Mouse (Mus musculus) thymus, adult 18-20 months (tissue): ENCODE measurements around the gene Mrrf.
"Not testable (repeated sequence)": the region's sequence is repeated elsewhere in the genome, so short reads cannot be mapped to it uniquely, and the experiment has no call there.

Source experiments
- DNase-seq, 2 experiments: peaks; one replicate each; pipeline ENCODE4 v3.0.0; 2022; ENCODE audit warnings: mixed read lengths in 2 of 2

Gene Mrrf

DNA sequence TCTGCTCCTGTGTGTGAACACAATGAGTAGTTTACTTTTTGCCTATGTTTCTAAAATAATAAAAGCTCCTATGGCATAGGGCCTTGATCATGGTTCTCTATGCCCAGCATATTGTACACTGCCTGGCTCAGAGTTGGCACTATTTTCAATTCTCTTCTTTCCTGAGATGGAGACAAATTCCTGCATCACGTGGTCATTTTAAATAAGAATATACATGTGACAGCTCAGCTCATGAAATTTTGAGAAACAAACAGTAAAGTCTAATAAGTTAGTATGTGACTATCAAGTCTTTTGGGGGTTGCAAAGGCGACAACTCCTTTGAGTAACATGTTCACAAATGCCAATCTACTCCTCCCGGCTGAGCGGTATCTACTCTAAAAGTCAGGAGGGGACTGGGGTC, 302 bp upstream of the Mrrf start:
- DNase-seq: no peak

DNA sequence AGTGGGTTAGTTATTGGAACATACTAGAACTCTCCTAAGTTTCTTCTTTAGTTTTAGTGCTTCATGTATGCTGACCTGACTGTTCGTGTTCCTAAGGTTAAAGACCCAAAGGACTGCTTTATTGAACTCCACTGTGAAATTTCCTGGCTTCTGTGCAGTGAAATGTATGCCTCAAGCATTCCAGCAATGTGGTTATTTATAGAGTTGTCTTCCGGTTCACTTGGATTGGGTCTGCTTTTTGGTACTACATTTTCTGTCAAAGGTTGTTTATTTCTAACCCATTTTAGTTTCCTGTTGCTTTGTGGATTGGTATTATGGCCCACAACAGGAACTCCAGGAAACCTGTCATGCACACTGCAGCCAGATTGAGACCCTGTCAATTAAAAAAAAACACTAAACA, 2.9 kb downstream of the Mrrf start:
- no peak for DNase-seq

DNA sequence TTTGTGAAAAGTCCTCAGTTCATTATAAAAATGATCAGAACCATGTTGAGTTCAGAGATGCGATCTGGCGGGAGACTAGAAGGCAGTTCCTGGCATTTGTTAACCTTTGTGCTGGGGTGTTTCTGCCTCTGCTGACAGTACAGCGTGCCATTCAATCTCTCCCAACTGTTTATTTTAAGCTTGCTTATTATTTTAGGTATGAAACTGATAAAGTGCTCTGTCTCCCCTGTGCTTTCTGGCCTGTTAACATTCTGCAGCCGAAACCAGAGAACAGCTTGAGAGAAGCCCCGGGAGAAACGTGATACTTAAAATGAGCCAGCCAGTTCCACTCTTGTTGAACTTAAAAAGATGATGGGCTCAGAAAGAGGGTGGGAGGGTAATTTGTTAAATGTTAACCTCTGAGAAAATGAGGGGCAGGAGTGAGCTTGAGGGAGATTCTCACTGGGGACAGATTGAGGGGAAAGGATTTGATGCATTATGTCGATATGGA, 12.7 kb downstream of the Mrrf start:
- DNase-seq: no peak

DNA sequence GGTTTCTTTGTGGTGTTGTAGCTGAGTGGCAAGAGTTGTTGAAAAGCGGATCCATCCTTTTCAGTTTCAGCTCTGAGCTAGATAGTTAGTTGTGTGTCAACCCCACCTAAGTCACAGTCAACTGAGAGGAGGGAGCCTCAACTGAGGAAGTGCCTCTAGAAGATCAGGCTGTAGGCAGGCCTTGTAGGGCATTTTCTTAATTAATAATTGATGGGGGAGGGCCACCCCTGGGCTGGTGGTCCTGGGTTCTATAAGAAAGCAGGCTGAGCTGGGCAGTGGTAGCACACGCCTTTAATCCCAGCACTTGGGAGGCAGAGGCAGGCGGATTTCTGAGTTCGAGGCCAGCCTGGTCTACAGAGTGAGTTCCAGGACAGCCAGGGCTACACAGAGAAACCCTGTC, 16.2 kb downstream of the Mrrf start:
- not testable (repeated sequence) for DNase-seq

DNA sequence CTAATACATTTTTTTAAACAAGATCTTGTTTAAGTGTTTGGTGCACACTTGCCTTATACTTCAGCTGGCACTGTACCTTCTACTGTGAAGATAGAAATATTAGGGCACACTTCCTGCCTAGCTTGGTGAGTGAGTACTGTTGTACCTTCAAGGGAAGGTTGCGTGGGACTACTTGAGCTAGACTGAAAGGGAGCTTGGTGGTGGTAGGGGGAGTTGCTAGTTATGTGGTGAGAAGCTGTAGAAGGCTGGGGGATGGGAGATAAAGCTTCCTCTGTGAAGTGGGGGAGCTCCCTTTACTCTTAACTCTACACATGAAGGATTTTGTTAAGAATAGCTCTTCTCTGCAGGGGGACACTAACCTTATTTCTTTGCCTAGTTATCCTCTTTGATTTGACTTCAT, 21.3 kb downstream of the Mrrf start:
- no peak for DNase-seq

DNA sequence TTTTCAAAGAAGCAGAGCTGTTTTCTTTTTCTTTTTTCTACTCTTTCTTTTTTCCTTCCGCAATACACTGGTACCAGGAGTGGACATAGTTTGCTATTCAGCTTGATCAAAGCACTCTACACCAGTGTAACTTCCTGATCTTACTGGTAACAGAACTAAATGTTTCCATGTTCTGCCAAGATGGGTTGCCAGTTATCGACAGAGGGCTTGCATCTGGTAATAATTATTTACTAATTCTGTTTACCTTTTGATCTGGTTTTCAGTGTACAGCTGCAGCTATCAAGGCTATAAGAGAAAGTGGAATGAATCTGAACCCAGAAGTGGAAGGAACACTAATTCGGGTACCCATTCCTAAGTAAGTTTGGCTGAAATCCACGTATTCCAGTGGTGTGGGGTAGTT, 23.1 kb downstream of the Mrrf start:
- DNase-seq: no peak

DNA sequence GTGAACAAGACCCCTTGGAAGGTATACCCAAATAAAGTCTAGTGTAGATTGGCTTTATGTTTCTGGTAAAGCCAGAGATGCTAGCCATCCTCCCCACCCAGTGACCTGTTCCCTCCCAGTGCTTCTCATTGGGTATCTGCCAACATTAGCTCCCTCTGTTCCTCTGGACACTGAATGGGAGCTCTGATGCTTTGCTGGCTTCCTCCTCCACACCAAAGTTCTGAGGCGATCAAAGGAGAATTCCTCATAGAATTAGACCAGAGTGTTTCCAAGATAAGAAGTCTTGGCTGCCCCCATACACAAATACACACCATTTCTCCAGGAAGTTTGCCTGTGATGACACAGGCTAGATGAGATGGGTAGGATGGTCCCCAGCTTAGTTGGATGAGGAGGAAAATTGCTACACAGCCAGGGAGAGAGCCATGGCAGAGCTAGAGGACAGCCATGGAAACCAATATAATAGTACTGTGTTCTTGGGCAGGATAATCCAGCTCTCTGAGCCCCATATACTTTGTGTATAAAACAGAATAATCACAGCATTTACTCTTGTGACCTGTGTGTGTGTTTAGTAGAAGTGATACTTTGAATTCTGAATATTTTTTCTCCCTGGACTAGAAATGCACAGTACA, 31.9 kb downstream of the Mrrf start:
- DNase-seq: no peak

DNA sequence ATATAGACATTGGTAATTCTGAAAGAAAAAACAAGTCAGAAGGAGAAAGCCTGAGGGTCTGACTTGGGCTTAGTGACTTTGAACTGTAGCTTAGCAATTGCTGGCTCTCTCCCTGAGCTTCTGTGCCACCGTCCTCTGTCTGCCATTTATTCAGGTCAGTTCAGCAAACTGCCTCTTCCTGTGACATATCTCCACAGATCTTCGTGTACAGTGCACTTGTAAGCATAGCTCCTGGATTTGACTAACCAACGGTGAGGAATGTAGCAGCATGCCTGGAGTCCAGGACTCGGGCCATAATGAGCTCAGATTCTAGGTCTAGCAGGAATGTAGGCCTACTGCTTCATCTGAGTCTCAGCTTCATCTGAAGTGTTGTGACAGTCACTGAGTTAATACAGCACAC, 33.0 kb downstream of the Mrrf start:
- DNase-seq: no peak

DNA sequence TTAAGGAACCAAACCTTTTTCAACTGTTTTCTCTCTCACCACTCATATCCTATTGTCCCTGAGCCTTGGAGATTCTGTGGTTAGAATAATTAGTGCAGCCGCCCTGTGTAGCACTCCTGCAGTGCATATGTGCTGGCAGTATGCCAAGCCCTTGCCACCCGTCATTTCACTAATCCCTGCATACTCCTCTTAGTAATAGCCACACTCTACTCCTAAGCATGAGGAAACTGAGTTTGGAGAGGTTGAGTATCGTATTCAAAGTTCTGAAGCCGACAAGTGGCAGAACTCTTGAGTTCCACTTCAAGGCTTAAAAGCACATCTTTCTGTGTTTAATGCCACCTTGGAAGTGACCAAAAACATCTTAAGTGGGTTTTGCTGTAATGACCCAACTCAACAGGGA, 35.9 kb downstream of the Mrrf start:
- DNase-seq: no peak

DNA sequence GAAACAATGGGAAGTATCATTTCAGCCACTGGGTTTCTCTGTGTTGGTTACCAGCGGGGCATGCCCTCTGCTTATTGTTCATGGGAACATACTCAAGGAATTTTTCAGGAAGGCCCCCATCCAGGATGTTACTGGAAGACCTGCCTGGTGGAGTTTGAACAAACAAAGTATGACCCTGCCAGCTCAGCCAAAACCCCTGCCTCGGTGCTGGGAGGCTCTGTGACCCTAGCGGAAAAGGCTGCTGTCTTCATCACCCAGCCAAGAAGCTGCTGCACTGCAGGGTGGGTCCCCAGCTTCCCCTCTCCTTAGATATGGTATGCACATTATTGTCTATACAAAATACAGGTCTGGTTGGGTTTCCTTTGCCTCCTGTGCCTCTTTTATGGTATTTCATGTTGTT, 36.4 kb downstream of the Mrrf start:
- no peak for DNase-seq

DNA sequence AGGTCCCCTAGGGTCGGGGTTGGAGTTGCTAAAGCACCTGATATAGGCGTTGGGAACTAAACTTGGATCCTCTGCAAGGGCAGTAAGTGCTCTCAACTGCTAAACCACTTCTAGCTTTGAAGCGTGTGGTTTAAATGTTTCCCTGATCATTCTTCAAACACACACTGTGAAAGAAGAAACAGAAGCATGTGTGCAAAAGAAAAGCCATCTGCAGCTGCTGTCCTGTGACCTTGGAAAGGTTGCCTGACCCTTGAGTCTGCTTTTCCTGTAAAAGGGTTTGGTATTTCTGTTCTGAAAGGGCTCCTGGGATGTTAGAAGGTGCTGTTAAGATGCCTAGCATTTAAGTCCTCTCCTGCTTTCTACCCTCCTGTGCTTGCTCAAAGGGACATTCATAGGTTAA, 43.3 kb downstream of the Mrrf start:
- no peak for DNase-seq

DNA sequence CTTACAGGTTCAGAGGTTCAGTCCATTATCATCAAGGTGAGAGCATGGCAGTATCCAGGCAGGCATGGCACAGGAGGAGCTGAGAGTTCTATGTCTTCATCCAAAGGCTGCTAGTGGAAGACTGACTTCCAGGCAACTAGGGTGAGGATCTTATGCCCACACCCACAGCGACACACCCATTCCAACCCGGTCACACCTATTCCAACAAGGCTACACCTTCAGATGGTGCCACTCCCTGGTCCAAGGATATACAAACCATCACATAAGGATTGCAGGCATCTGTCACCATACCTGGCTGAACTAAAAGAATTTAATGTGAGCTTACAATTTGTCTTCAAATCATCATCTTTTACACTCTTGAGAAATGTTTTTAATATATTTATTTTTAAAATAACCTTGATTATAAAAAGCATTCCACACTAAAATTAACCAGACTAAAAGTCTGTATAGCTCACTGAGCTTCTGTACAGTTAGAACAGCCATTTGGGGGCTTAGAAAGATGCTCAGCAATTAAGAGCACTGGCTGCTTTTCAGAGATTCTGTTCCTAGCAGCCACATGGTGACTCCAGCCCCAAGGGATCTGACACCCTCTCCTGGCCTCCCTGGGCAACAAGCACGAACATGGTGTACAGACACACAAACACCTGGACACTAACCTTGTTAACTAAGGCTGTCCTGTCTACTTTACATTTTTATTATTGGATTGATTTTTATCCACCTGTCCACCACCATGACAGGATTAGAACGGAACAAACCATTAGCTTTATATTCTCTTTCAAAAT, 45.6 kb downstream of the Mrrf start:
- not testable (repeated sequence) for DNase-seq

DNA sequence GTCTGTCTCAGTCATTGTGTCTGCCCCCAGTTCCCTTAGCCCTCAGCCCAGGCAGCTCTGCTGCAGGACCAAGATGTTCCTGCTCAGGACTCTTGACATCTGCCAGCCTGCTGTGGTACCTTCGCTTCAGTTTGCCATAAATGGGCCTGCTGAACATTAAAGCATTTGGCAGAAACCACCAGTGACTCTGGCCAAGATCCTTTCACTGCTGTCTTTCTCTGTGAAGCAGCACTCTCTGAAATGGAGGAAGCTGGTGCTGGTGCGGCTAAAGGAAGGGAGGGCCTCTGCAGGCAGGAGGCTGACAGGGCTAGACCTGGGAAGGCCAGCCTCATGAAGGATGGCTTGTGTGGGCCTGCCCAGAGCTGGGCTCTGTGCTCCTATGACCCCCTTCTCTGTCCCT, 47.1 kb downstream of the Mrrf start:
- DNase-seq: no peak

DNA sequence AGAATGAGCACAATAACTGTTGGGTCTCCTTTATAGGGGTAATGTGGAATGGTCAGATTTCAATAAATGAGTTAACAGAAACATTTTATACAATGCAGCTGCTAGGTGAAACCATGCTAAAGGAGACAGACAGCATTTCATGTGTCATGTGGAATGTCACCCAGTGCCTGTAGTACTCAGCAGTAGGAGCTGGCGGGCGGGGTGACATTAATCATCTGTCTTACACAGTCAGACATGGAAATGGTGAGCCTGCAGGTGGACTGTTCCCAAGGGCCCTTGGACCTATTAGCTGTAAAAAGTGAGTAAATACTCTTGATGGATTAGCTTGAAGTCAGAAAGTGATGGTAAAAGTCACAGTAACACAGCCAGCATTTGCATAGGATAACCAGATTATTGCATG, 48.0 kb downstream of the Mrrf start:
- DNase-seq: no peak

DNA sequence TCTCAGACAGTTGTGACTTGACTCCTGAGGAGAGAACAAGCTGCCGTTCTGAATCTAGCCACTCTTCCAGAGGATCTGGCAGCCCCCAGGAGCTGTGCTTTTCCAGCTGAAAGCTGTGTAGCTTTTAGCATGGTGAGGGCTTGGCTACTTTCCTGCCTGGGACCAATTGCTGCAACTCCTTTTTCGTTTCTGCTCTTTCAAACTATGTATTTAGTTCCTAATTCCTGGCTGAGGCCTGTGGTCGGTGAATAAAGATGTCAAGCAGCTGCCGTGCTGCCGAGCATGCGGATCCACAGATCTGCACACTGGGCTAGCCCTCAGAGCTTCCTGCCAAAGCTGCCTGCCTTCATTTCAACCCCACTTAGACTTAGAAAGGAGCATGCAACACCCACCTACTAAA, 48.7 kb downstream of the Mrrf start:
- no peak for DNase-seq

DNA sequence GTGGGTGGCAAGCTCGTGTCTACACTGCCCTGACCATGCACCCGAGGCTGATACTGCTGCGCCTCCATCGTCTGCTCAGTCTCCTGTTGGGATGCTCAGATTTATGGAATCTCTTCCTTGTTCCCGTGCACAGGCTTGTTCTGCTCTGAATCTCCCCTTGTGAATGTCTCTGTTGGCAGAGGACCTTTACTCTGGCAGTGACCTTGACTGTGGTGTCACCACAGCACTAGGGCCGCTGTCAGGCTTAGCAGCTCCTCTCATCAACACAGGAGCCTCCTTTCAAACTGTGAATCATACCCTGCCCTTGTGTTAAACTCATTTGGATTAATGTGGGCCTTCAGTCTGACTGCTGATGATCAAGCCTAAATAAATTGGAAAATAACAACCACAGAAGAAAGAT, 53.0 kb downstream of the Mrrf start:
- DNase-seq: not testable (repeated sequence)

DNA sequence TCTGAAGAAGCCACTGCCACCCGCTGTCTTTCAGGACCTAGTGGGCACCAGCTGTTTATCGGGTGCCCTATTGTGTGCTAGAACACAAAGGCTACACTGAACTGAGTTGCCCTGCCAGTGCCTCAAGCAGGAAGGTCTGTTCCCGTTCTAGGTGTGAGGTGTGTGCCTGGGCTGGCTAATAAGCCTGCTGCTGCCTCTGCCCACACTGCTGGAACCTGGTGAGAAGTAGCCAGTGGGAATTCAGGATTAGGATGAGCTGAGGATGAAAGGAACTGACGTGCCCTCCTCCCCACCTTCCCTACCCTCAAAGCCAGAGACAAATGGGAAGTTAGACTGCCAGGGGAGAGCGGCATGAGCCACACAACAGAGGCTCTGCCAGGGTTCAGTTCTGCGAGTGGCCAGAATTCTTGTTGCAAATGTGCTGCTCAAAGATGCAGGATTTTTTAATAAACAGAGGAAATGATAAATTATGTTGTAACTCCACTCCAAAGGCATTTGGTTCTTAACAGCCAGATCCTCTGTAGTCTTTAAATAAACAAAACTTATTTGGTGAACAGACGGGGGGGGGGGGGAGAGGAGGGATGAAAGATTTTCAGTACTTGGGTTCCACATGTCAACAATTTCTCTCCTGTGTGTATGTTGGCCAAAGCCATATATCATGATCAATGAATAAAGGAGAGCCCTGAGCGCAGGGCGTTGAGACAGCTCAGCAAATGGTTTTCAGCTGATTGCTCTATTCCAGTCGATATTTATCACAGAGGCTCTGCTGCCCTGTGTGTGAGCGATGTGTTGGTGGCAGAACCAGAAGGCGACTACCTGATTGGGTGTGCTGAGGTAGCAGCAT, 55.1 kb downstream of the Mrrf start:
- no peak for DNase-seq

DNA sequence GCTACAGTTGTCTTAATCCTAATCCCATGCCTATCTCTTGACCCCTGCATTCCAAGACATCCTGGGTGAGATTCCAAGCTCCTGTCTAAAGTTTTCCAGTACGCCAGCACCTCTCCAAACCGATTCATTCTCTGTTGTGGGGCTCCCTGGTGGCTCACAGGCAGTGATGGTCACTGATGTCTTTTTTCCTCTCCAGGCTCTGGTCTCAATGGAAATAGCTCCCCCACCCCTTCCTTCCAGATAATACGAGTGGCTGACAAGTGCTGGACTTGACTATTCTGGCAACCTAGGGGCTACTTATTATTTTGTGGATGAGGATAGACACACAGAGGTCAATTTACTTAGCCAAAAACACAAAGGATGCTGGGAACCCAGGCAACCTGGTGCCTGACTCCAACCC, 60.8 kb downstream of the Mrrf start:
- no peak for DNase-seq

DNA sequence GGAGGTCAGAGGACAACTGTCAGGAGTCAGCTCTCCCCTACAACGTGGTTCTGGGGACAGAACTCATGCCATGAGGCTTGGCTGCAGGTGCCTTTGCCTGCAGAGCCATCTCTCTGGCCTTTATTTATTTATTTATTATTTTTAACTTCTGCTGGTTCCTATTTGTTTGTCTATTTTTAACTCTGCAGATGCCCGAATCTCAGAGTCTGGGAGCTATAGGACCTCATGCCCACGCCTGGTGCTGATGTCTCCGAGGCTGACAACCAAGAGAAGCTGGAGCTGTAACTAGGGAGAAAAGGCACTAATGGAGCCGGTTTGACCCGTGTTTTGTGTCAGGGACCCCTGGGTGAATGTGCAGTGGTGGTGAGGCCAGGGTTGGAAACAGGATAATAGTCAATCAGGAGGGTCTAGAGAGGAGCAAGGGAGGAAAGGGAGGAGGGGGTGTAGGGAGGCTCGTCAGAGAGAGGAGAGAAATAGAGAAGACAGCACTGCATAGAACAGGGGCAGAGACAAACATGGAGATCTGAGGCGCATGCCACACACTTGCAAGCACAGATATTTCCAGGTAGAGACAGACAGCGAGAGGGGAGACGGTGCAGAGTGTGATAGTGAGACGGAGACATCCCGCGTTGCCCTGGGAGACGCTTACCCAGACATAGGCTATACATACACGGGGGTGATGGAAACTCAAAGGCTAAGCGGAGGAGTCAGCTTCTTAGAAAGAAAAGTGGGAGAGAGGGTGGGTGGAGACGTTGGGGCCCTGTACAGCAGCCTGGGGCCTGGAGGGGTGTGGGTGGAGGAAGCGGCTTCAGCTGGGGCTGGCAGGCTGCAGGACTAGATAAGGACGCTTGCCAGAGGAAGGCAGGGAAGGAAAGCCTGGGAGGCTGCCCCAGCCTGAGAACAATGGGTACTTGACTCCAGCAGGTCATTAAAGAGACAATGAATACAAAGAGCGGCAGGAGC, 62.0 kb downstream of the Mrrf start:
- no peak for DNase-seq

DNA sequence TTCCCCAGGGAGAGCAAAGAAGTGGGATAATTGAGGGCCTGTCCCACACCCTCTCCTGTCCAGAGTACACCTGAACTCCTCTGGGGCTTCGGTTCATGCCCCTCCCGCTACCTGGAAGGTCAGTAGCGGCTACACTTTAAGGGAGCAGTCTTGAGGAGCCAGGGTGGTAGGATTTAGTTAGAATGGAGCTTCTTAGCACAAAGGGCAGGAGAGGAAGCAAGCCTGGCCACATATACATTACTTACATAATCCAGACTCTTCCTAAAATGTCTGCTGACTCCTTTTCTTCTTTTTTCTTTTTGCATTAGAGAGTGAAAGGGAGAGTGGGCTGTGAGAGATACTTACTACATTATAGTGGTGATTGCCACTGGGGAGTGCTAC, 62.7 kb downstream of the Mrrf start:
- DNase-seq: no peak

DNA sequence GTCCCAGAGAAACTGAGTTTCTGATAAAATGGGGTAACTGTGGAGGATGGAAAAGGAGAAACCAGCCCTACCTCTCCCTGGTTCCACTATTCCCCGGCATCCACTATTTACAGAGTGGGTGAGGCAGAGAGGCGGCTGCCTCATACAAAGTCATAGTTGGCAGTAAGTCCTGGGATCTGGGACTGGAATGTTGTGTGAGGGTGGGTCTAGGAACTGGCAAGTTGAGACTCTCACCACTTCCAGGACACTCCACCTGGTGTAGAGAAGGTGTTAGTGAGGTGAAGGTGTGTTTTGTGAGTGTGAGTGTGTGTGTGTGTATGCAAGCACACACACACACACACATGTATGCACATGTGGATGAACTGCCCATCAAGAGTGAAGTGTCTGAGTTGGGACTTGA, 64.6 kb downstream of the Mrrf start:
- DNase-seq: no peak

DNA sequence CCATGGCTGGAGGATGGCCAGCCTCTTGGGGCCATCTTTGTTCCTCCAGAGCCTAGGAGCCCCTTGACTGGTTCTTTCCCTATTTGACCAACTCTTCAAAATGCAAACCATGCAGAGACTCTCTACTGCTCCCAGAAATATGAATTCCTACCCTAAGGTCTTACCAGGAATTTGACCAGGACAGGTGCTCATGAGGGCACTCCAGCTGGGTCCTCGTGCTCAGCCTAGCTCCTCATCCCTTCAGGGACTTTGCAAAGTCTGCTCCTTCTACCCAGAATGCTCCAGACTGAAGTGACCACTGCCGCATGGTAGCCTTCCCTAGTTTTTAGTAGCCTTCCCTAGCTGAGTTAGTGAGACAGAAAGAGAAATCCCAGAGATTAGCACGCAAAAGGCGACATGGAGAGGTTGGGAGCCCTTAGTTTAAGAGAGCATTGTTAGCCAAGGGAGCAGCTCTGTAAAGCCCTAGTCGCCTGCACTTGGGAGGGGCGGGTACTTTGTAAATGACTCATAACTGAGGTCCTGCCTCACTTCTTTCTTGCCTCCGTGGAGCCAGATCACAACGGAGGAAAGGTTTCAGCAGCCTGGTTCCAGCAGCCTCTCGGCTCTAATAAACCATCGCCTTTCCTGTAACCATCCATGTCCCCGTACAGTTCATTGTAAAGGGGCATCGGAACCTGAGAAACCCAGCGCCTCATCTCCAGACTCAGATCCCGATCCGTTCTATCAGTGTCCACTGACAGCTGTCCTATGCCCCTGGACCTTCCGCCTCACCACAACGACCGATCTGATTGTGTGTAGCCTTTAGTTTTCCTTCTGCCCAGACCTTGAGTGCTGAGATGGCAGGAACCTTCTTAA, 65.8 kb downstream of the Mrrf start:
- DNase-seq: no peak
